Mouse (Mus musculus): ENCODE measurements at regions not wholly inside any gene's neighbourhood (a gene's known extent, or its start where the extent isn't known, plus 50 kb on each side); places are given as distances from the start of the nearest gene placed in this dataset.

GRCm38 (mm10) chr1:193423653-193424075 is 53.6 kb upstream of the Camk1g start:
- 69% methylated on average over 8 of the region's 8 CpGs for WGBS
- H3K27me3 ChIP-seq (ENCODE audit: control insufficient read depth, insufficient read depth, low read length), result no peaks in the 10 kb centered on the region
- peaks cover 9% of the 10 kb centered on the region; the same call in 1 of the 2 replicates for H3K4me1 ChIP-seq (ENCODE audit: control insufficient read depth, insufficient read depth, low read length)
- no peak overlapping the region for H3K4me3 ChIP-seq (ENCODE audit: low read depth, low read length)
- H3K27ac ChIP-seq (replicated peaks; ENCODE audit: low read depth, low read length), result no peak overlapping the region
- no peak for ATAC-seq (ENCODE audit: insufficient number of reproducible peaks, low FRiP score, low TSS enrichment, low read depth)
- no peak for DNase-seq (ENCODE audit: low spot score)
- H3K9me3 ChIP-seq (ENCODE audit: control insufficient read depth, low read length), result no peaks in the 10 kb centered on the region
- H3K4me2 ChIP-seq (ENCODE audit: low read depth, severe bottlenecking), result no peak overlapping the region
- no peaks in the 10 kb centered on the region for H3K36me3 ChIP-seq (ENCODE audit: control insufficient read depth, insufficient read depth, low read length)
- H3K9ac ChIP-seq (ENCODE audit: low read length), result no peak overlapping the region

GRCm38 (mm10) chr1:193422886-193423285 is 52.8 kb upstream of the Camk1g start:
- ATAC-seq (ENCODE audit: insufficient number of reproducible peaks, low FRiP score, low TSS enrichment, low read depth) (no peak), DNase-seq (ENCODE audit: low spot score) (no peak)
- no peaks in the 10 kb centered on the region for H3K9me3 ChIP-seq (ENCODE audit: control insufficient read depth, low read length)
- H3K27ac ChIP-seq (replicated peaks; ENCODE audit: low read depth, low read length), result no peak overlapping the region
- no peak overlapping the region for H3K9ac ChIP-seq (ENCODE audit: low read length)
- no peak overlapping the region for H3K4me3 ChIP-seq (ENCODE audit: low read depth, low read length)
- WGBS, result 57% methylated on average over 1 of the region's 1 CpGs
- H3K4me1 ChIP-seq (ENCODE audit: control insufficient read depth, insufficient read depth, low read length), result peaks cover 9% of the 10 kb centered on the region; the same call in 1 of the 2 replicates
- H3K27me3 ChIP-seq (ENCODE audit: control insufficient read depth, insufficient read depth, low read length), result no peaks in the 10 kb centered on the region
- H3K36me3 ChIP-seq (ENCODE audit: control insufficient read depth, insufficient read depth, low read length), result no peaks in the 10 kb centered on the region
- H3K4me2 ChIP-seq (ENCODE audit: low read depth, severe bottlenecking), result no peak overlapping the region

GRCm38 (mm10) chr1:193421820-193422219 is 51.7 kb upstream of the Camk1g start:
- no peaks in the 10 kb centered on the region for H3K36me3 ChIP-seq (ENCODE audit: control insufficient read depth, insufficient read depth, low read length)
- no peak overlapping the region for H3K27ac ChIP-seq (replicated peaks; ENCODE audit: low read depth, low read length)
- WGBS, result 89% methylated on average over 1 of the region's 1 CpGs
- no peak overlapping the region for H3K4me2 ChIP-seq (ENCODE audit: low read depth, severe bottlenecking)
- H3K4me3 ChIP-seq (ENCODE audit: low read depth, low read length), result no peak overlapping the region
- H3K9me3 ChIP-seq (ENCODE audit: control insufficient read depth, low read length), result no peaks in the 10 kb centered on the region
- H3K27me3 ChIP-seq (ENCODE audit: control insufficient read depth, insufficient read depth, low read length), result no peaks in the 10 kb centered on the region
- H3K4me1 ChIP-seq (ENCODE audit: control insufficient read depth, insufficient read depth, low read length), result peaks cover 9% of the 10 kb centered on the region; the same call in 1 of the 2 replicates
- H3K9ac ChIP-seq (ENCODE audit: low read length), result no peak overlapping the region
- no peak for DNase-seq (ENCODE audit: low spot score)
- ATAC-seq (ENCODE audit: insufficient number of reproducible peaks, low FRiP score, low TSS enrichment, low read depth), result no peak

- no peak overlapping the region for H3K4me3 ChIP-seq (ENCODE audit: low read depth, low read length)
- H3K9ac ChIP-seq (ENCODE audit: low read length), result no peak overlapping the region
- DNase-seq (ENCODE audit: low spot score) (no peak), ATAC-seq (ENCODE audit: insufficient number of reproducible peaks, low FRiP score, low TSS enrichment, low read depth) (no peak)
- peaks cover 9% of the 10 kb centered on the region; the same call in 1 of the 2 replicates for H3K4me1 ChIP-seq (ENCODE audit: control insufficient read depth, insufficient read depth, low read length)
- no peaks in the 10 kb centered on the region for H3K27me3 ChIP-seq (ENCODE audit: control insufficient read depth, insufficient read depth, low read length)
- H3K9me3 ChIP-seq (ENCODE audit: control insufficient read depth, low read length), result no peaks in the 10 kb centered on the region
- H3K27ac ChIP-seq (replicated peaks; ENCODE audit: low read depth, low read length), result no peak overlapping the region
- H3K36me3 ChIP-seq (ENCODE audit: control insufficient read depth, insufficient read depth, low read length), result no peaks in the 10 kb centered on the region
- no peak overlapping the region for H3K4me2 ChIP-seq (ENCODE audit: low read depth, severe bottlenecking)
These were observed 51.3 kb upstream of the Camk1g start for GRCm38 (mm10) chr1:193421414-193421813.

MicroRNAs encoded in the stretch of these regions (microRNA counts, 519-probe panel; counts per million panel counts)
- microRNA mmu-miR-205, result 6,401 counts per million, percentile 96 among the panel's probes with 10 or more counts

Small RNA genes in the stretch of these regions (microRNA-seq; reads per million reads assigned to microRNA genes)
- 6,252 reads per million, percentile 91 among the genes with 10 or more reads in this experiment for gene Mir205
